Mouse (Mus musculus) embryonic fibroblast, embryonic 13.5 days (primary cell): ENCODE measurements around the gene Trim7. TPM values are rescaled to one million over a fixed set of nuclear protein-coding genes. Genes with fewer than 3 reads are reported as not detected.
A peak's percentile ranks its signal among the peaks of the same experiment; 100 is the strongest.
"Not testable (repeated sequence)": the region's sequence is repeated elsewhere in the genome, so short reads cannot be mapped to it uniquely, and the experiment has no call there.

Source experiments
- H3K27ac ChIP-seq: 2 replicates; pipeline ENCODE4 v1.5.1; 2012; ENCODE audit warnings: low read length, control low read depth, inconsistent platforms; ENCODE audit not compliant: insufficient read depth
- H3K4me1 ChIP-seq: 2 replicates; pipeline ENCODE4 v1.6.1; 2011; ENCODE audit warnings: low read length; ENCODE audit not compliant: control insufficient read depth, insufficient read depth
- H3K4me3 ChIP-seq: 2 replicates; pipeline ENCODE4 v1.5.1; 2011; ENCODE audit warnings: mild to moderate bottlenecking, control low read depth, low read length; ENCODE audit not compliant: insufficient read depth
- CTCF ChIP-seq: IDR thresholded peaks from 2 replicates; pipeline ENCODE4 v1.5.1; 2011; ENCODE audit warnings: mild to moderate bottlenecking, control low read depth, low read length, moderate library complexity, borderline replicate concordance; ENCODE audit not compliant: insufficient read depth
- POLR2A ChIP-seq: IDR thresholded peaks from 2 replicates; pipeline ENCODE4 v1.6.1; 2011; ENCODE audit warnings: low read depth, mild to moderate bottlenecking, control low read depth, low read length, moderate library complexity
- polyA plus RNA-seq: library from polyadenylated mRNA; stranded (reverse); fragments of >200 nt; gene quantifications from 2 replicates; pipeline ENCODE4 v1.2.4, GENCODE M21; 2011; ENCODE audit warnings: low read depth; ENCODE audit not compliant: missing spikeins, insufficient read length

The Trim7 gene
- polyA plus RNA-seq, 1 experiment = 16.0 TPM

DNA sequence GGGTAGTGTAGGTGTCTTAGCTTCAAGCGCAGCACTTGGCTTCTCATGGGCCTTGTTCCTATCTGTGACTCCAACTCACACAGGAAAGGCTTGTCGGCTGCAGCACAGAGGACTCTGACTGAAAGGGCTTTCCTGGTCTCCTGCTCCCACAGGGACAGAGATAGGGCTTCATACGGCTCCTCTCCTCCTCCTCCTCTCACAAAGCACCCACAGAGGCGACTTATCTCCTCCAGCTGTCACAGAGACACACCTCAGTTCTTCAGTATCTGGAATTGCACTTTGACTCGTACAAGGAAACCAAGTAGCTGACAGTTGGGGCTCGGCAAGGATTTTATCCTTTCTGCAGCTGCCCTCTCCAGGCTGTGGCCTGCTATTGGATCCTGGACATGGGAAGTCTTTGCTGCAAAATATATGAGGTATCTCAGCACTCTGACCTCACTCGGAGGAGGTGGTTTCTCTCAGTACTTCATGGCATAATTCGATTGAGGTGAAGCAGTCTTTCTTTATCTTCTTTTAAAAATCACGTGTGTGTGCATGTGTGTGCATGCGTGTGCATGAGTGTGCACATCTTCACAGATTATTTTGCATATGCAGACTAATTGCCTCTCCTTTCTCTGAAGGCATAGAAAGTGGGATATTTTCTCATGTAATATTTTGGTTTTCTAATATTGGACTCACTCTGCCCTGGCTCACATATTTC lies 47.8 kb downstream of the Trim7 start:
- Histone ChIP-seq H3K4me3 (no peak overlapping the region), H3K27ac (peak overlapping the region; percentile 98; the same call in 1 of the 2 replicates), H3K4me1 (peaks cover 7% of the 10 kb centered on the region; the same call in 1 of the 2 replicates)
- TF ChIP-seq POLR2A (no peak), CTCF (no peak)

DNA sequence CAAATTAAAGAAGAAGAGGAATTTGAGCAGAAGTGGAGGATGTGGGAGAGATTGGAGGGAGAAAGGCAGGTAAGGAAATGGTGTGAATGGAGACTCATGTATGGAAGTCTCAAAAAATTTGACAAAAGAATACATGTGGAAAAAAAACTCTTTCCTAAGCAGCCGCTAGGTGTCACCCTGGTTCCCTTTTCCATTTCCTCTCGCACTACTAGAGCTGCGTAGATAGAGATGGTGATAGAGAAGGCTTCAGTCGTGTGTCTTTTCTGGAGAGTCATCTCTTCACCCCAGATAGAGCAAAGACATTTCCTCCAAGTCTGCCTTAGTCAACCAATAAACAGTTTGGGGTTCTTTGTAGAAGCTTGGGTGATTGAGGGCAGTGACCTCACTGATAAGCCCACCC lies 48.5 kb downstream of the Trim7 start:
- Histone ChIP-seq H3K4me3 (no peak overlapping the region), H3K4me1 (peaks cover 7% of the 10 kb centered on the region; the same call in 1 of the 2 replicates), H3K27ac (no peak overlapping the region)
- TF ChIP-seq POLR2A (no peak), CTCF (no peak)

DNA sequence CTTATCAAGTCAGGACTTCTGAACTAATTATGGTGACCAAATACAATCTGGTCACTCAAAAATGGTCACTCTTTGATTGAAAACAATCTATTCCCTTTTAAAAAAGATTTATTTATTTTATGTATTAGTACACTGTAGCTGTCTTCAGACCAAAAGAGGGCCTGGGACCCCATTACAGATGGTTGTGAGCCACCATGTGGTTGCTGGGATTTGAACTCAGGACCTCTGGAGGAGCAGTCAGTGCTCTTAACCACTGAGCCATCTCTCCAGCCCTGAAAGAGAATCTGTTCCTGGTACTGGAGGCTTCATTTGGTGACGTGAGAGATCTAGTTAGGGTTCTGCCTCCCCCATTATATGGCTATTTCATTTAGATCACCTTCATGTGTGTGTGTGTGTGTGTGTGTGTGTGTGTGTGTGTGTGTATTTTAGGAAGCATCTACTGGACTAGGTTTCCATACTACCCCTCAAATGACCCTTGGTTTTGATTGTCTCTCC lies 49.5 kb downstream of the Trim7 start:
- not testable (repeated sequence) for H3K27ac ChIP-seq, H3K4me1 ChIP-seq, H3K4me3 ChIP-seq

DNA sequence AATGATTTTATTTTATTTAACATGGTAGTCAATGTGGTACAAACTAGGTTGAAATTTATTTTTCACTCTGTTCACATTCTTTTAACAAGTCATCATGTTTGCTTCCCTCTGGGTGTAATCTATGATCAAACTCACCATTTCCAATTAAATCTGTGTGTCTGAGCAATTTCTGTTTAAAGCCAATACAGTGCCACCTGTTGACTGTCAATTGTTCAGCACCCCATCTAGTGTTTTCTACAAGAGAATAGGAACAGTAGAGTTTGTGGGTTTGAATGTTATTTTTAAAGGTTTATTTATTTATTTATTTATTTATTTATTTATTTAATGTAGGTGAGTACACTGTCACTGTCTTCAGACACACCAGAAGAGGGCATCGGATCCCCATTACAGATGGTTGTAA lies 50.7 kb downstream of the Trim7 start:
- H3K4me1 ChIP-seq = peaks cover 7% of the 10 kb centered on the region; the same call in 1 of the 2 replicates
- TF ChIP-seq POLR2A (no peak), CTCF (no peak)
- no peak overlapping the region for H3K27ac ChIP-seq
- no peak overlapping the region for H3K4me3 ChIP-seq

DNA sequence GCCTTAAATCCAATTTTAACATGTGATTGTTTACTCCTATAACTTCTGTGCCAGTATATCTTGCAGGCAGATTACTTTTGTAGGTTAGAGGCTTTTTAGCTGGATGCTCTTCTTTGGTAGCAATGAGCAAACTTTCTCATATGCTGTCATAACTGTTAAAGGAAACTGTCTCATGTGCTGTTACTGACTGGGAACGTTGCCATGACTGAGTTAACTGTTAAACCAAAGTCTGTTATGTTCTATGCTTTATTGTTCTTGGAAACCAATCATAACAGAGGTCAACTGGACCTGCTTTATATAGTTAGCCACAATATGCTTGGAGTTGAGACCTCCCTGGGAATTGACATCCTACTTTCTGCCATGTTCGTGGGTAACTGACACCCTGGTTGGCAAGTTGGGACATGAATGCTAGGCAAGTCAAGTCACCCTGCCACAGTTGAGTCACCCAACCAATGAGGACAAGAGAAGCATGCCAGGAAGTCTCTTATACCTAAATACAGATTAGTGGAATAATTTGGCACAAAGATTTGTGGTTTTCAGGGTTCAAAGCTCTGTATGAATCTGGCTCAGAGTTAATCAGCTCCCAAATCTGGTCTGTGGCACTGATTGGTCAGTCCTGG lies 73.0 kb downstream of the Trim7 start:
- Histone ChIP-seq H3K27ac (peak overlapping the region; percentile 47), H3K4me3 (no peak overlapping the region), H3K4me1 (peaks cover 3% of the 10 kb centered on the region)
- TF ChIP-seq CTCF (no peak), POLR2A (no peak)

DNA sequence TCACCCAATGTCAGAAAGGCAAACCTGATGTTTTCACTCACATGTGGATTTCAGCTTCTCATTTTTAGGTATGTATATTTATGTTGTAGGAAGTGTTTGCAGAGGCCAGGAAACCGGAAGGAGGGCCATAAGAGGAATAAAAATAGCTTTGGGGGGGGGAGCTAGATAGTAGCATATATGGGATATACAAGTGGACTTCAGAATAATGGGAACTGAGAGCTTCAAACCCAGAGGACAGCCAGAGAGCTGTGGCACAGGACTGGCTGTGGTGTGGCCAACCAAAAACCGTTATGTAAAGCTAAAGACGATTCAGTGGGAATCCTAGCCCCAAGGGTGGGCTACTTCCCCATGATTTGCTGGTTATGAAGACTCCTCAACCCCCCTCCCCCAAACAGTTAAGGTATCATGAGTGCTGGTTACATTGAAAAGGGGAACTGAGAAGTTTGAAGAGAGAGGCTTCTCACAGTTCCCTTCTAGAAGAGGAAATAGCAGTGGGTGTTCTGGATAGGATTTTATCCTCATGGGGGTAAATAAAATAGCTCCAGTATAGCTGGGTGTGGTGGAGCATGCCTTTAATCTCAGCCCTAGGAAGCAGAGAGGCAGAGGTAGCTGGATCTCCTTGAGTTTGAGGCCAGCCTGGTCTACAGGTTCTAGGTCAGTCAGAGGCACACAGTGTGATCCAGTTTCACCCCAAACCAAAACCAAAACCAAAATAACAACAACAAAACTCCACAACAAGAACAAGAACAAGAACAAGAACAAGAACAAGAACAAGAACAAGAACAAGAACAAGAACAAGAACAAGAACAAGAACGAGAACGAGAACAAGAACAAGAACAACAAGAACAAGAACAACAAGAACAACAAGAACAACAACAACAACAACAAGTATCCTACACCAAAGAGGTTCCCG lies 75.0 kb downstream of the Trim7 start:
- not testable (repeated sequence) for H3K4me1 ChIP-seq

DNA sequence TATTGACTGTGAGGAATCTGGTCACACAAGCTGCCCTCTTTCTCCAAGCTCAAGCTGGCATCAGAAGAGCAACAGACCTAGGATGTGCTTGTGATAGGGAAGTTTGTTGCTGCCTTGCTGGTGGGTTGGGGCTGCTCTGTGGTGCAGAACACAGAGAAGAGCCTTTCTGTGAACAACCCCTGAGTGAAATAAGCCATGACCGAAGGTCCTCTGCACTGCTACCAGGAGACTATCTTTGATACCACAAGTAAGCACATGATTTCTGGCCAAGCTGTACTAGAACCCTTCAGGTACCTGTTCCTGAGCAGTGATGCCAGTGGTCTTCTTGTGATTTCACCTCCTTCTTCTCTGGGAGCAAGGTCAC lies 75.6 kb downstream of the Trim7 start:
- H3K27ac ChIP-seq, H3K4me3 ChIP-seq, H3K4me1 ChIP-seq: not testable (repeated sequence)

More for the DNA sequence above, 75.0 kb downstream of the Trim7 start:
- not testable (repeated sequence) for H3K4me3 ChIP-seq, H3K27ac ChIP-seq

Other genes with a start within 250 kb of the Trim7 start
- gene Rack1, start 25.8 kb upstream of the Trim7 start, polyA plus RNA-seq = 1,745 and 1,759 TPM in 2 replicates
- gene Trim41, start 8.8 kb upstream of the Trim7 start, polyA plus RNA-seq = 27.2 and 40.7 TPM in 2 replicates
- 40.5 and 61.2 TPM in 2 replicates for gene Gm12184, start 515 bp downstream of the Trim7 start, polyA plus RNA-seq
- gene Irgm1, start 45.5 kb downstream of the Trim7 start, polyA plus RNA-seq = 36.5 and 61.8 TPM in 2 replicates
- not detected in 2 replicates for gene Gm5431, start 76.1 kb downstream of the Trim7 start, polyA plus RNA-seq
- 19.5 and 24.3 TPM in 2 replicates for gene Psme2b, start 120.0 kb downstream of the Trim7 start, polyA plus RNA-seq
- gene Olfr56, start 152.7 kb downstream of the Trim7 start, polyA plus RNA-seq = 0.18 and 0.79 TPM in 2 replicates
- gene 9930111J21Rik1, start 153.3 kb downstream of the Trim7 start, polyA plus RNA-seq = 1.5 and 3.4 TPM in 2 replicates
- 0.25 and 0.55 TPM in 2 replicates for gene Gm12185, start 166.1 kb downstream of the Trim7 start, polyA plus RNA-seq
- 1.7 and 3.1 TPM in 2 replicates for gene Tgtp1, start 168.0 kb downstream of the Trim7 start, polyA plus RNA-seq
- 2.4 and 6.0 TPM in 2 replicates for gene 9930111J21Rik2, start 225.1 kb downstream of the Trim7 start, polyA plus RNA-seq
- gene Tgtp2, start 238.1 kb downstream of the Trim7 start, polyA plus RNA-seq = 6.4 and 6.5 TPM in 2 replicates